Mouse (Mus musculus): Measurements from ENCODE around the gene Phf24. TPM values are rescaled to one million over a fixed set of nuclear protein-coding genes. Genes with fewer than 3 reads are reported as not detected.

The Phf24 gene
- polyA plus RNA-seq, 1 experiment from 2014 or later, result 4.9 TPM

DNA sequence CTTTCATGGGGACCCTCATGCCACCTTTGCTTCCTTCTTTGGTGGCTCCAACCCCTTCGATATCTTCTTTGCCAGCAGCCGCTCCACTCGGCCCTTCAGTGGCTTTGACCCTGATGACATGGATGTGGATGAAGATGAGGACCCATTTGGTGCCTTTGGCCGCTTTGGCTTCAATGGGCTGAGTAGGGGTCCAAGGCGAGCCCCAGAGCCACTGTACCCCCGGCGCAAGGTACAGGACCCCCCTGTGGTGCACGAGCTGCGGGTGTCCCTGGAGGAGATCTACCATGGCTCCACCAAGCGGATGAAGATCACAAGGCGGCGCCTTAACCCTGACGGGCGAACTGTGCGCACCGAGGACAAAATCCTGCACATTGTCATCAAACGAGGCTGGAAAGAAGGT, 40.1 kb downstream of the Phf24 start:
- no peak for DNase-seq (ENCODE audit: low spot score)
- Histone ChIP-seq H3K4me2 (ENCODE audit: low read depth, low read length) (no peak overlapping the region), H3K4me3 (ENCODE audit: low read depth, low read length) (no peak overlapping the region), H3K4me1 (ENCODE audit: control insufficient read depth, insufficient read depth, low read length) (no peaks in the 10 kb centered on the region), H3K27ac (replicated peaks; ENCODE audit: low read depth, low read length) (no peak overlapping the region), H3K9ac (ENCODE audit: low read depth, low read length) (no peak overlapping the region), H3K9me3 (ENCODE audit: control insufficient read depth, low read length) (no peaks in the 10 kb centered on the region), H3K27me3 (replicated peaks; ENCODE audit: control insufficient read depth, insufficient read depth, low read length) (no peaks in the 10 kb centered on the region), H3K36me3 (ENCODE audit: control insufficient read depth, insufficient read depth, low read length) (peaks cover 30% of the 10 kb centered on the region)
- 93% methylated on average over 17 of the region's 17 CpGs for WGBS
- ATAC-seq (ENCODE audit: low read depth), result no peak

DNA sequence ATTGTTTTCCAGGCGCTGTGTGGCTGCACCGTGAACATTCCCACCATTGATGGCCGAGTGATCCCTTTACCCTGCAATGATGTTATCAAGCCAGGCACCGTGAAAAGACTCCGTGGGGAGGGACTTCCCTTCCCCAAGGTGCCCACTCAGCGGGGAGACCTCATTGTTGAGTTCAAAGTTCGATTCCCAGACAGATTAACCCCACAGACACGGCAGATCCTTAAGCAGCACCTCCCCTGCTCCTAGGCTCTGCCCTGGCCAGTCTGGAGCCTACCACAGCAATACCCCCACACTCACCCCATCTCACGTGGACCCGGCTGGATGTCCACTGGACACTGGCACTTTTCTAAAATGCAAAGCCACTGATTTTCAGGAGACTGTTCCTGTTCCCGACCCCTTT, 40.8 kb downstream of the Phf24 start:
- no peak overlapping the region for H3K9ac ChIP-seq (ENCODE audit: low read depth, low read length)
- peaks cover 30% of the 10 kb centered on the region for H3K36me3 ChIP-seq (ENCODE audit: control insufficient read depth, insufficient read depth, low read length)
- H3K9me3 ChIP-seq (ENCODE audit: control insufficient read depth, low read length), result no peaks in the 10 kb centered on the region
- H3K4me2 ChIP-seq (ENCODE audit: low read depth, low read length), result no peak overlapping the region
- ATAC-seq (ENCODE audit: low read depth) (no peak), DNase-seq (ENCODE audit: low spot score) (no peak)
- H3K4me3 ChIP-seq (ENCODE audit: low read depth, low read length), result no peak overlapping the region
- no peaks in the 10 kb centered on the region for H3K27me3 ChIP-seq (replicated peaks; ENCODE audit: control insufficient read depth, insufficient read depth, low read length)
- H3K27ac ChIP-seq (replicated peaks; ENCODE audit: low read depth, low read length), result no peak overlapping the region
- 86% methylated on average over 11 of the region's 11 CpGs for WGBS
- no peaks in the 10 kb centered on the region for H3K4me1 ChIP-seq (ENCODE audit: control insufficient read depth, insufficient read depth, low read length)

DNA sequence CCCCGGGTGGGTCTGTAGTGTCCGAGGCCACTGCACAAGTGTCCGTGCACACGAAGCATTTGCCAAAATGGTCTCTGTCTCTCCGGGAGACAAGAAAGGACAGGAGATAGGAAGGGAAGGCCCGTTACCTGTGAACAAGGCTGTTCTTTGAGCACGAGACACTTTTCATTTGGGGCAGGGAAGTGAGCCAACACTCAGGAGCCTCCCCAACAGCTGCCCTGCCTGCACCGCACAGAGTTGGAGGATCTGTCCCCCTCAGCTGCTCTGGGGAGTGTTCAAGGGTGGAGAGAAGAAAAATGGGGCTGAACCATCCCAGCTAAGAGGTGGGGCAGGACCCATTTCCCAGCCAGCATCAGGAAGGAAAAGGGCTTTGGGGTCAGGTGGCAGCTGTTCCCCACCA, 41.5 kb downstream of the Phf24 start:
- Histone ChIP-seq H3K27me3 (replicated peaks; ENCODE audit: control insufficient read depth, insufficient read depth, low read length) (no peaks in the 10 kb centered on the region), H3K4me2 (ENCODE audit: low read depth, low read length) (no peak overlapping the region), H3K27ac (replicated peaks; ENCODE audit: low read depth, low read length) (no peak overlapping the region), H3K4me3 (ENCODE audit: low read depth, low read length) (no peak overlapping the region), H3K9ac (ENCODE audit: low read depth, low read length) (no peak overlapping the region; the same call in 1 of the 2 replicates), H3K4me1 (ENCODE audit: control insufficient read depth, insufficient read depth, low read length) (no peaks in the 10 kb centered on the region), H3K36me3 (ENCODE audit: control insufficient read depth, insufficient read depth, low read length) (peaks cover 30% of the 10 kb centered on the region), H3K9me3 (ENCODE audit: control insufficient read depth, low read length) (no peaks in the 10 kb centered on the region)
- DNase-seq (ENCODE audit: low spot score), result peak; percentile 14
- ATAC-seq (ENCODE audit: low read depth), result no peak
- 88% methylated on average over 8 of the region's 8 CpGs for WGBS

DNA sequence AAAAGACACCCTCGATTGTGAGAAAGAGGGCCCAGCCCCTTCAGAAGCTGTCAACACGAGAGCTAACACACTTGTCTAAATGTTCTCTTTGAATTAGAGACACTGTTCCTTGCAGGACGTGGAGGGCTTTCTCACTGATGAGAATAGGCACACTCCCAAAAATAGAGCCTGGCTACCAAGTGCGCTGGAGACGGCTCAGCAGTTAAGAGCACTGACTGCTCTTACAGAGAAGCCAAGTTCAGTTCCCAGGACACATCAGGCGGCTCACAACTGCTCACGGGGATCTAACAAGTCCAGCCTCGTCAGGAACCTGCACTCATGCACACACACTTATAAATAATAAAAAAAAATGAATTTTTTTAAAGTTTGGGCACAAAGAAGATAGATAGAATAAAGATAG, 42.5 kb downstream of the Phf24 start:
- DNase-seq (ENCODE audit: low spot score) (peak; percentile 8), ATAC-seq (ENCODE audit: low read depth) (no peak)
- Histone ChIP-seq H3K4me1 (ENCODE audit: control insufficient read depth, insufficient read depth, low read length) (no peaks in the 10 kb centered on the region), H3K9ac (ENCODE audit: low read depth, low read length) (no peak overlapping the region), H3K9me3 (ENCODE audit: control insufficient read depth, low read length) (no peaks in the 10 kb centered on the region), H3K4me3 (ENCODE audit: low read depth, low read length) (no peak overlapping the region), H3K27ac (replicated peaks; ENCODE audit: low read depth, low read length) (no peak overlapping the region), H3K36me3 (ENCODE audit: control insufficient read depth, insufficient read depth, low read length) (peaks cover 30% of the 10 kb centered on the region), H3K27me3 (replicated peaks; ENCODE audit: control insufficient read depth, insufficient read depth, low read length) (no peaks in the 10 kb centered on the region), H3K4me2 (ENCODE audit: low read depth, low read length) (no peak overlapping the region)
- 66% methylated on average over 8 of the region's 8 CpGs for WGBS

DNA sequence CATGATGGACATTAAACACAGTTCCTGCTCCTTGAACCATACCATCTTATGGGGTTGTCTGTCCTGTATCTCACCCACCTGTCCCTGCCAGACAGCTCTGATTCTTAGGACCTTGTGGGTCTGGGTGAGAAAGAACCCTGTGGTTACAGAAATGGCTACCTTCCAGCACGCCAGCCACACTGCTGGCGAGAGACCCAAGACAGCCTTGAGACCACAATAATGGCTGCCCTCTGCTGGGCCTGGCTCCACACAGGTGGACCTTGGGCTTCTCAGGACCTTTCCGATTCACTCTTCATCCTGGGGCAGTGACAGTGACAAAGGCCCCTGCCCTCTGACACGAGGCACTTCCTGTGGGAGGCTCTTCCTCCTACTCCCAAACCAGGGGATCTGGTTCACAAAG, 42.9 kb downstream of the Phf24 start:
- WGBS, result 53% methylated on average over 4 of the region's 4 CpGs
- Histone ChIP-seq H3K4me1 (ENCODE audit: control insufficient read depth, insufficient read depth, low read length) (no peaks in the 10 kb centered on the region), H3K9me3 (ENCODE audit: control insufficient read depth, low read length) (no peaks in the 10 kb centered on the region), H3K9ac (ENCODE audit: low read depth, low read length) (no peak overlapping the region), H3K27me3 (replicated peaks; ENCODE audit: control insufficient read depth, insufficient read depth, low read length) (no peaks in the 10 kb centered on the region), H3K4me3 (ENCODE audit: low read depth, low read length) (no peak overlapping the region), H3K27ac (replicated peaks; ENCODE audit: low read depth, low read length) (no peak overlapping the region), H3K4me2 (ENCODE audit: low read depth, low read length) (no peak overlapping the region), H3K36me3 (ENCODE audit: control insufficient read depth, insufficient read depth, low read length) (peaks cover 30% of the 10 kb centered on the region)
- DNase-seq (ENCODE audit: low spot score), result no peak
- no peak for ATAC-seq (ENCODE audit: low read depth)

DNA sequence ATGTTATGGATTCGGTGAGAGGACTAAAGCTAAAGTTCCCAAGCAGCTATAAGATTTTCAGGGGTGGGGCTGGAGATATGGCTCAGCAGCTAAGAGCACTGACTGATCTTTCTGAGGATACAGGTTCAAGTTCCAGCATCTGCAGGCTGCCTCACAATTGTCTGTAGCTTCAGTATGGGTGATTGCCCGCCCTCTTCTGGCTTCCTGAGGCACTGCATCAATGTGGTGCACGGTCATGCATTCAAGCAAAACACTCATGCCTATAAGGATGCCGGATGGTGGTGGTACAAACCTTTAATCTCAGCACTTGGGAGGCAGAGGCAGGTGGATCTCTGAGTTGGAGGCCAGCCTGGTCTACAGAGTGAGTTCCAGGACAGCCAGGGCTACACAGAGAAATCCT, 45.1 kb downstream of the Phf24 start:
- H3K9me3 ChIP-seq (ENCODE audit: control insufficient read depth, low read length), result no peaks in the 10 kb centered on the region
- H3K4me1 ChIP-seq (ENCODE audit: control insufficient read depth, insufficient read depth, low read length), result no peaks in the 10 kb centered on the region
- no peak overlapping the region for H3K4me3 ChIP-seq (ENCODE audit: low read depth, low read length)
- WGBS, result 33% methylated on average over 4 of the region's 4 CpGs
- ATAC-seq (ENCODE audit: low read depth) (no peak), DNase-seq (ENCODE audit: low spot score) (peak; percentile 51)
- peaks cover 15% of the 10 kb centered on the region for H3K36me3 ChIP-seq (ENCODE audit: control insufficient read depth, insufficient read depth, low read length)
- no peak overlapping the region for H3K27ac ChIP-seq (replicated peaks; ENCODE audit: low read depth, low read length)
- H3K4me2 ChIP-seq (ENCODE audit: low read depth, low read length), result no peak overlapping the region
- no peaks in the 10 kb centered on the region for H3K27me3 ChIP-seq (replicated peaks; ENCODE audit: control insufficient read depth, insufficient read depth, low read length)
- H3K9ac ChIP-seq (ENCODE audit: low read depth, low read length), result no peak overlapping the region

DNA sequence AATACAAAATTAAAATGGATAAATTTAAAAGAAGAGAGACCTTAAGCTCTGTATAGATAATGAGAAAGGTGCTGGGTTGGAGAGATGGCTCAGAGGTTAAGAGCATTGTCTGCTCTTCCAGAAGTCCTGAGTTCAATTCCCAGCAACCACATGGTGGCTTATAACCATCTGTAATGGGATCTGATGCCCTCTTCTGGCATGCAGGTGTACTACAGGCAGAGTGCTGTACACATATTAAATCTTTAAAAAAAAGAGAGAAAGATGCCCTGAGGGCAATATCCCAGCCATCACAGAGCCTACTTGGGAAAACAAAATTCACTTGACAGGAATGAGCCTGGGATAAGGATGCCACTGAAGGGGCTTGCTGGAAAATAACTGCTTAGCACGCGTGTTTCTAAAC, 47.0 kb downstream of the Phf24 start:
- H3K9ac ChIP-seq (ENCODE audit: low read depth, low read length), result no peak overlapping the region
- H3K27ac ChIP-seq (replicated peaks; ENCODE audit: low read depth, low read length), result no peak overlapping the region
- DNase-seq (ENCODE audit: low spot score) (no peak), ATAC-seq (ENCODE audit: low read depth) (no peak)
- H3K4me2 ChIP-seq (ENCODE audit: low read depth, low read length), result no peak overlapping the region
- H3K4me1 ChIP-seq (ENCODE audit: control insufficient read depth, insufficient read depth, low read length), result no peaks in the 10 kb centered on the region
- WGBS, result 90% methylated on average over 2 of the region's 2 CpGs
- H3K27me3 ChIP-seq (replicated peaks; ENCODE audit: control insufficient read depth, insufficient read depth, low read length), result no peaks in the 10 kb centered on the region
- no peaks in the 10 kb centered on the region for H3K36me3 ChIP-seq (ENCODE audit: control insufficient read depth, insufficient read depth, low read length)
- no peak overlapping the region for H3K4me3 ChIP-seq (ENCODE audit: low read depth, low read length)
- no peaks in the 10 kb centered on the region for H3K9me3 ChIP-seq (ENCODE audit: control insufficient read depth, low read length)

DNA sequence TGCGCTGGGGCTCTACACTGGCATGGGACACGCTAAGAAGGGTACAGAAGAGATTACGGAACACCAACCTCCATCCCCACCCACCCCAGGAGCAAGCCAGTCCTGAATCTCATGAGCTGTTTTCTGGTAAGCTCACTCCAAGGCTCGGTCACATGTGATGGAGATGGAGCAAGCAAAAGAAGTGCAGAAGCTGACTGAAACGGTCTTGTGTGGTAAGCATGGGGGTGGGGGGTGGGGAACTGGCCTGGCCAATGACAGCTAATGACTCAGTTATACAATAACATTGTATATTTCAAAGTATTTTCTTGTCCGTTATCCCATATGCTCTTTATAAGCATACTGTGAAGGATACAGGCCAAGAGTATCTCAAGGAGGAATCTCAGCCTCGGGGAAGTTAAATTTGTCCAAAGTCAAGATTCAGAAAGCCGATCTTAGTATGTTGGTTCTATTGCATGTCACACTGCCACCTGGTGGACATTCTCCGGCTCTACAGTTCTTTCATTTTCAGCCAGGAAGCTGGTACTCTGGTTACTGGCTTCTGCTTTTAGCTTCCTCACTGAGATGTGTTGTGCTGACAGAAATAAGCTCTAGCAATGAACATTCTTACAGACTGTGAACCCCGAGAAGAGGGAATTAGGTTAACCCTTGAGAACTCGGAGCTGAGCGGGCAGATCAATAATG, 48.7 kb downstream of the Phf24 start:
- H3K27me3 ChIP-seq (replicated peaks; ENCODE audit: control insufficient read depth, insufficient read depth, low read length), result no peaks in the 10 kb centered on the region
- no peaks in the 10 kb centered on the region for H3K36me3 ChIP-seq (ENCODE audit: control insufficient read depth, insufficient read depth, low read length)
- no peak overlapping the region for H3K4me3 ChIP-seq (ENCODE audit: low read depth, low read length)
- DNase-seq (ENCODE audit: low spot score) (peak; percentile 81), ATAC-seq (ENCODE audit: low read depth) (0 out of 2 replicates have a peak, but pooled peaks have one; percentile 12)
- H3K9ac ChIP-seq (ENCODE audit: low read depth, low read length), result no peak overlapping the region
- H3K27ac ChIP-seq (replicated peaks; ENCODE audit: low read depth, low read length), result no peak overlapping the region
- H3K4me1 ChIP-seq (ENCODE audit: control insufficient read depth, insufficient read depth, low read length), result no peaks in the 10 kb centered on the region
- H3K9me3 ChIP-seq (ENCODE audit: control insufficient read depth, low read length), result no peaks in the 10 kb centered on the region
- H3K4me2 ChIP-seq (ENCODE audit: low read depth, low read length), result peak overlapping the region; percentile 27
- 18% methylated on average over 12 of the region's 12 CpGs for WGBS

DNA sequence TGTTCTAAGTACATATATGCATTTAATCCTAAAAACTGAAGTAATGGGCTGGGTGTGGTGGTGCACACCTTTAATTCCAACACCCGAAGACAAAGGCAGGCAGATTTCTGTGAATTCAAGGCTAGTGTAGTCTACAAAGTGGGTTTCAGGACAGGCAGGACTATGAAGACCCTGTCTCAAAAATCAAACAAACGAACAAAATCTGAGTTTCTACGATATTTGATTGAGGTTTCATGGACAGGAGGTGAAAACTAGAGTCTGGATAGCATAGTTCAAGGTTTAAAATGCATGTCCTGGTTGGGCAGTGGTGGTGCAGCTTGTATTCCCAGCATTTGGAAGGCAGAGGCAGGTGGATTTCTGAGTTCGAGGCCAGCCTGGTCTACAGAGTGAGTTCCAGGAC, 52.8 kb downstream of the Phf24 start, which contains the start of gene 1700022I11Rik:
Gene 1700022I11Rik, plus strand, starts transcription at position 301 of the 400 bp plus-strand sequence.
- no peak within 1 kb of the TSS for H3K9ac ChIP-seq (ENCODE audit: low read depth, low read length)
- no peaks in the 10 kb centered on the region for H3K4me1 ChIP-seq (ENCODE audit: control insufficient read depth, insufficient read depth, low read length)
- H3K4me3 ChIP-seq (ENCODE audit: low read depth, low read length), result no peak within 1 kb of the TSS
- no peaks in the 10 kb centered on the region for H3K9me3 ChIP-seq (ENCODE audit: control insufficient read depth, low read length)
- no peak within 1 kb of the TSS for H3K27ac ChIP-seq (replicated peaks; ENCODE audit: low read depth, low read length)
- H3K27me3 ChIP-seq (replicated peaks; ENCODE audit: control insufficient read depth, insufficient read depth, low read length), result no peaks in the 10 kb centered on the region
- ATAC-seq (ENCODE audit: low read depth) (no peak), DNase-seq (ENCODE audit: low spot score) (no peak)
- no peaks in the 10 kb centered on the region for H3K36me3 ChIP-seq (ENCODE audit: control insufficient read depth, insufficient read depth, low read length)
- 91% methylated on average over 4 of the region's 4 CpGs for WGBS
- no peak within 1 kb of the TSS for H3K4me2 ChIP-seq (ENCODE audit: low read depth, low read length)

All from embryonic facial prominence, embryonic 14.5 days (tissue).